Mouse (Mus musculus) liver (tissue): ENCODE results near the gene 3300002I08Rik.
"Not testable (repeated sequence)": the region's sequence is repeated elsewhere in the genome, so short reads cannot be mapped to it uniquely, and the experiment has no call there.

ENCODE experiments used
- DNase-seq: peaks from one replicate; pipeline ENCODE4 v3.0.0-alpha.2; 2020; ENCODE audit warnings: mixed read lengths

The 3300002I08Rik gene

GRCm38 (mm10) chr2:150362113-150362877 lies at the start of gene 3300002I08Rik:
Gene 3300002I08Rik (minus strand): TSS chr2:150362765.
- peak; percentile 75 for DNase-seq

GRCm38 (mm10) chr2:150412146-150412545 lies 49.6 kb upstream of the 3300002I08Rik start:
- not testable (repeated sequence) for DNase-seq

DNA sequence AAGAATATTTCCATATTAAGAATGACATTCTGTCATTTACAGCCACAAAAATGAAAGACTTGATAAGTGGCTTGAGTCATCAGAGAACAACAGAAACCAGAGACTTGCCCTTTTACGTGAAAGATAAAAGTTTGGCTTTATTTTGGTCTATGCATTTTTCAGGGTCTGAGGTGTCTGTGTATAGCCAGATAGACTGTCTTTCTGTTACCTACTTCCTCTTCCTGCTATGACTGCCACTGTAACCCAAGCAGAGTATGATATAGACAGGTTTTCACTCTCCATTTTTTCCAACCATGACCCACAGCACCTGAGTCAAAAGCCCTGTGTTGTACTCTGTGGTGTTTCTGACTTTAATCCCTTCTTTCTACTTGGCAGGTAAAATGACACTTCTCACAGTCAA lies 27.6 kb upstream of the 3300002I08Rik start:
- no peak for DNase-seq

DNA sequence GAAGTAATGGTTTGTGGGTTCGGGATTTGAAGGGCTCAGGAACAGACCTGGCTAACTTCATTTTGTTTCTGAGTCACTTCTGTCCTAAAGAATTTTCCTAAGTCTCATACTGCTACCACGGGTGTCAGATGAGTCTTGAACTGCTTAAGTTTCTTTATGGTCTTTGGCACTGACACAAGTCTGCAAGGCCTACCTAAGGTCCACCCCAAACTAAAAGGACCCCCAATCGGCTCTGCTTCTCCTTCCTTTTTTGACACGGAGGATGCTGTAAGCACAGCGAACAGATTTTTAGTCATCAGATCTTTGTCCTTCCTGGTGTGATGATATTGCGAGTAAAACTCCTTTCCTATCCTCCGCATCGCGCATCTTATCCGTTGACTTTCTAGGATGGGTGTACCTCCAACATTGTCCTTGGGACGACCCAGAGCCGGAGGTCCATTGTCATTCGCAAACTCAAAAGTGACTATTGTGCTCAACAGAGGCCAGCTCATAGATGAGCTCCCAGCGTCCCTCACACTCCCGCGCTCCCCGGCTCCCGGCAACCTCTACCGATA lies 23.1 kb upstream of the 3300002I08Rik start:
- DNase-seq: not testable (repeated sequence)

- no peak for DNase-seq
Measured at GRCm38 (mm10) chr2:150362878-150363229, 289 bp upstream of the 3300002I08Rik start.

DNA sequence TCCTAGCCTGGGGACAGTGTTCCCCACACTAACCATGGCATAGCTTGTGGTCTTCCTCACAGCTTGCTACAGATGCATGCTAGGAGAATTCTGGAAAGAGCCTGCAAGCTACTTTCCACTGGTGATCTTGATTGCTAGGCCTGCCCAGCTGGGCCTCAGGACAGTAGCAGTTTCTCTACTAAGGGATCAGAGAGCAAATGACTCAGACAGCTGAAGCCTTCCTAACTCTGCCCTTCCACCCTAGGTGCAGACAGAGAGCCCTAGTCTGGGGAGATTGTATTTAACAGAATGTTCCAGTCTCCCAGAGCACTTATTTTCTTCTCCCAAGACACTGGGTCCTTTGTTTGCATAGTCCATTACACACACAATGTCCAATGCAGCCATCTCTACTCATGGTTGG lies 5.4 kb downstream of the 3300002I08Rik start:
- not testable (repeated sequence) for DNase-seq

DNA sequence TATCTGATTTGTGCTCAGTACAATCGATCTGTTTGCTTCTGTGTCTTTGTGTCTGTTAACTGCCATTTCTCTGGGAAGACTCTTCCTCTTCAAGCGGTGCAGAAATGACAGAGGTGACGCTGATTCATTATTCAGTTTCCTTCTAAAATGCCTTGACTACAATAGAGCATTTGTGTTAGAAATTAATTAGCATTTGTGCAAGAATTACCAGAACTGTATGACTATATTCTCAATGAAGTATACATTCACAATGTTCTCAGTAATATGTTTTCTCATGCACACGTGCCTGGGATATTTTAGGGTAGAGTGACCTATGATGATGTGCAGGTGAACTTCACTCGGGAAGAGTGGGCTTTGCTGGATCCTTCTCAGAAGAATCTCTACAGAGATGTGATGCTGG lies 39.2 kb downstream of the 3300002I08Rik start, which contains the start of gene Gm10130:
TSS of gene Gm10130 (plus strand) at position 301 of the 400 bp plus-strand sequence.
- DNase-seq: no peak

GRCm38 (mm10) chr2:150318973-150319372 lies 43.6 kb downstream of the 3300002I08Rik start:
- DNase-seq: no peak

DNA sequence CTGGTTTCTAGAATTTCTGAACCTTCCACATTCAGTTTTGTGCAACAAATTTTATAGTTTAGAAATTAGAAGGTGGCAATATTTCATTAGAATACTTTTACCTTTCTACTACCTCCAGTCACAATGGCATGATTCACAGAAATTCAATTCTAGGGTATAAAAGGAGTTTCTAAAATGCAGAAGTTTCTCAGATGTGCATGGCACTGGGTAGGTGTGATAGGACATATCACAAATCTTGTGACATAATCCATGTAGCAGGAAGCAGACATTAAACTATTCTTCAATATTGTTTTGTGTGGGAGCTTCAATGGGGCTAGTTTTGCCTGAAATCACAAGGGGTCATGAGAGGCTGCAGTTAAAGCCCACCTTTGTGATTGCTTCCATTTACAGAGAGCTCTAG lies 46.4 kb downstream of the 3300002I08Rik start:
- DNase-seq: no peak

- peak; percentile 86 for DNase-seq
Measured at GRCm38 (mm10) chr2:150310952-150311884, 51.3 kb downstream of the 3300002I08Rik start.

GRCm38 (mm10) chr2:150307183-150307773 lies 55.3 kb downstream of the 3300002I08Rik start:
- DNase-seq: peak; percentile 5

- DNase-seq: no peak
Measured at GRCm38 (mm10) chr2:150299096-150299495, 63.5 kb downstream of the 3300002I08Rik start.

DNA sequence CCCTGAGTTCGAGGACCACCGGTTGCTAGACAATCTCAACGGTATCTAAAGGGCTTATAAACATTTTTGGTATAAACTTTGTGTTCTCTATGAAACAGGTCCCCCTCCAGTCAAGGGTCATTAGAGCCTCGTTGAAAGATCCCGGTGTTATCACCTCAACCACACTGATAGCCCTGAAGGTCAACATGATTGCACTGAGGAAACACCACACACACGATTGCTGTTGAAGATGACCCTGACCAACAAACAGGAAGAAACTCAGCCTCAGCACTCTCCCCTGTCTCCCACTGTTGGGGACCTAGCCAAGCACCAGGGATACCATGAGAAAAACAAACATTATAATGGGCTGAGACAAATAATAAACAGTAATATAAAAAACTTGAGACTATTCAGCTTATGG lies 68.9 kb downstream of the 3300002I08Rik start:
- DNase-seq: no peak
